Mouse (Mus musculus) ES-E14 (cell line): ENCODE measurements around the gene Sgsm2.

Source experiments
- CHD2 ChIP-seq: IDR thresholded peaks from 2 replicates; pipeline ENCODE4 v1.6.1; 2014; ENCODE audit warnings: mild to moderate bottlenecking, low read depth, low read length, inconsistent platforms
- HCFC1 ChIP-seq: IDR thresholded peaks from 2 replicates; pipeline ENCODE4 v1.6.1; 2012; ENCODE audit warnings: low read length, inconsistent platforms, borderline replicate concordance; ENCODE audit not compliant: insufficient read depth
- MAFK ChIP-seq: IDR thresholded peaks from 2 replicates; pipeline ENCODE4 v1.6.1; 2014; ENCODE audit warnings: mild to moderate bottlenecking, low read depth, low read length, inconsistent platforms; ENCODE audit not compliant: insufficient read depth
- ZC3H11A ChIP-seq: IDR thresholded peaks from 2 replicates; pipeline ENCODE4 v1.6.1; 2012; ENCODE audit warnings: low read depth, mild to moderate bottlenecking, inconsistent platforms, low read length, borderline replicate concordance

DNA sequence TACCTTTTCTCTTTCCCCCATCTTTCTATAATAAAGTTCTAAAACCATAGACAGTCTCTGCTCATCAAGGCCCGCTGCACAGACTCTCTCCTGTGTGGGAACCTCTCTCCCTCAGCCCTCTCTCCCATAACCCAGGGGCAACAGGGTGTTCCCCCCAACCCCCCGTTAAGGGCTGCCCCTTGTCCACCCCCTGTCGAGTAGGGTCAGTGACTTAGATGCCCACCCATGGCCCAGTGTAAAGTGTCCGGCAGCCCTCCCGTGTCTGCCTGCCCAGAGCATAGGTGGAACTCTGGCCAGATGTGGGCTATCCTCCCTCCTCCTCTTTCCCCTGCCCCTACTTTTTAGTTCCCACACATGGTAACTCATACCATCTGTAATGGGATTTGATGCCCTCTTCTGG, 85.3 kb downstream of the Sgsm2 start:
- TF ChIP-seq CHD2 = no peak
- TF ChIP-seq HCFC1 = no peak
- no peak for TF ChIP-seq MAFK
- TF ChIP-seq ZC3H11A = no peak
